Mouse (Mus musculus) megakaryocyte, adult 5-6 weeks (primary cell): ENCODE measurements around the gene Jarid2. TPM values are rescaled to one million over a fixed set of nuclear protein-coding genes. Genes with fewer than 3 reads are reported as not detected.

Source experiments
- ATAC-seq: 2 replicates; pipeline ENCODE4 v1.8.0; 2016; ENCODE audit warnings: mild to moderate bottlenecking, inconsistent platforms; ENCODE audit not compliant: poor library complexity, severe bottlenecking
- total RNA-seq, 2 experiments: library from RNA; stranded (forward) in 1 of 2; stranded (reverse) in 1 of 2; fragments of 153-499, 151-499 nt in 1 of 2; fragments of 221-1000, 200-1000 nt in 1 of 2; gene quantifications; 2 replicates each; pipeline versions ENCODE4 v1.2.3 to v1.2.4; 2015 to 2017

Jarid2 gene
- total RNA-seq, 2 experiments from 2014 or later = 49.1 to 59.8 TPM

DNA sequence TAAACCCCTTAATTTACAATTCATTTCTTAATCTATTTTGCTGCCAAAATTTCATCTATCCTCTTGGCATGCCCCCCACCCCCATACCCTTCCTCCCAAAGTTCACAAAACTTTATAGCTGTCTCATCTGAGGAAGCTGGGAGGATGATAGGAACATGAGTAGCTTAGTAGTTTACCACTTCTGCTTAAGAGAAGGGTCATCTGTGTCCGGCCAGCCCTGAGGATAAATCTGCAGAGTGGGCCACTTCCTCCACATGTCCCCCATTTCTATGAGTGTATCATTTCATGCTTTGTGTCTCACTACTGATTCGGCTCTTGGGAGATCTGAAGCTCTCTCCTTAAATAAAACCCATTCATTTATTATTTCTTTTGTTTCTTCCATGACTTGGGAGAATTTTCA lies 102.8 kb downstream of the Jarid2 start:
- ATAC-seq = no peak

DNA sequence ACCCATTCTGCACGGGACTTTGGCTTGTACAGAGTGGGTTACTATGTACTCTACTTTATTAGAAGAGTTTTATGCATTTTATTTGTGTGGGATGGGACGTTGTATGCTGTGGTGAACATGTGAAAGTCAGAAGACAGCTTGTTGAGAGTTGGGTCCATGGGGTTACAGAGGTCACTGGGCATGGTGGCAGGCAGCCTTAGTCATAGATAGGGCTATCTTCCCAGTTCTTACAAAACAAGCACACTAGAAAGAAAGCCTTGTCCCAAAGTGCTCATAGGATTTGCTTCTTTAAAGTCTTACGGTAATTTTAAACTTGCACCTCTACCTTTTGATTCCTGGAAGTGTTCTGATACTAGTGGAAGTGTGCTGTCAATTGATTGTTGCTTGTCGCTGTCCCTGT lies 103.6 kb downstream of the Jarid2 start:
- ATAC-seq = no peak

DNA sequence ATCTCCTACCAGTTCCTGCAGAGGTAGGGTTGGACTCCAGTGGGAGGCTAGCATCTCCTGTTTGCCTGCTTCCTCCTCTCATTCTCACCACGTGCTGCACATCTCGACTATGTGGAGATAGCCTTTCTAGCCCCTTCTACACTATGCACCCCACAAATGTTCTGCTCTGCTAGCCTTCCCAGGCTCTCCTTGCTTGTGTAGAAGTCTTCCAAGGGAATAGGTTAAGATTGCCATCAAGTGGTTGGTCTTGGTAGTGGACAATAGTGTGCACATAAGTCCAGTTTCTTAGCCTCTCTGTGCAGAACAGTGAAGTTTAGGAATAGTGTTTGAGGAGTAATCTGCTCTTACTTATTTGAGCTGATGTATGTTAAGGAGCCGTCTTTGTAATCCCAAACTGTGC lies 104.1 kb downstream of the Jarid2 start:
- ATAC-seq = no peak

DNA sequence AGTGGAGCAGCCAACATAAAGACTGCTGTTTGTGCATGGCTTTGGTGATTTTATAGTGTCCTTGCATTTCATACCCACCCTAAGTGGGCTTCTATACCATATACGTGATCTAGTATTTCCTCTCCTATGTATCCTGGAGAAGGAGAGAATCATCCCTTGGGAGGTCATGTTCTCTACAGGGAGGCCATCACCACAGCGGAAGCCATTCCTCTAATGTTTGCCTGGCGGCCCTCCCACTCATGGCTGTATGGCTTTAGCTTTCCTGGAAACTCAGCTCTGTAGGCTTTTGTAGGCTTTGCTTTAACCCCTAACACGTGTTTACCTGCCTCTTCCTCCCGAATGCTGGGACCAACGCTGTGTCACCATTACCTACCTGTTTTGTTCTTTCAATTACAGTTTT lies 108.2 kb downstream of the Jarid2 start:
- no peak for ATAC-seq

DNA sequence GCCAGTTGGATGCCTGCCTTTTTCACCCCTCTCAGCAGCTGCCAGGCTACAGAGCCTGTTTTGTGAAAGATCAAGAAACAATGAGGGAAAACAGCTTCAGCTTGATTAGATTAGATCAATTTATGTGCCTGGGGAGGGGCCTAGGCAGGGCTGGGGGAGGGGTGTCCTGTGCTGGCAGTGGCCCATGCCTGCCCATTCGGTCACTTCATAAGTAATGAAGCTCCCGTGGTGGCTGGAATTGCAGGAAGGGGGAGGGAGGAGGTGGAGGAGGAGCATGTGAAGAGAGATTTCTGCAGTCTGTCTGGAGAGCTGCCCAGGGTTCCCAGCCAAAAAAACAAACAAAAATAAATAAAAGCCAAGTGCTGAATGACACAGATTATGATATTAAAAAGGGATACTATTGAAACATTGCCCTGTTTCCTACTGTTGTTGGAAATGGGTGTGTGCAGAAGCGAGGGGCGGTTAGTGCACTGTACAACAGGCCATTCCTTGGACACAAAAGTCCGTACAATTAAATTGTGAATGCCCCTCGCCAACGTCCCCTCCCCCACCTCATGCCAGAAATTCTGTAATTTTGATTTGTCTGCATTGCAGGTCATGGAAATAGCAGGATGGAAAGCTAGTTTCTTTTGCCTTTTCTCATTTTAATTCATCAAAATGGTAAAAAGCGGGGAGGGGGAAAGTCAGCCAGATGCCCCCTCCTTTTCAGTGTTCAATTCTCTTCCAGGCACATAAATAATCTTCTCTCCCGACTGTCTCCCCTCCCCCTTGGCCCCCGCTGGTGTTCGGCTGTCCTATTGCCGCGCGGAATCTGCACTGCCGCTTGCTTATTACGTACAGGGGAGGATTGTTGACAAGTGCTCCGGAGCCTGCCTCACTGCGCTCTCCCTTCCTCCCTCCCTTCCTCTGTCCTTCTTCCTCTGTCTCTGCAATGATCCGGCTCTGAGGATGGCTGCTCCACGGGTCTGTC lies 110.9 kb downstream of the Jarid2 start:
- no peak for ATAC-seq

DNA sequence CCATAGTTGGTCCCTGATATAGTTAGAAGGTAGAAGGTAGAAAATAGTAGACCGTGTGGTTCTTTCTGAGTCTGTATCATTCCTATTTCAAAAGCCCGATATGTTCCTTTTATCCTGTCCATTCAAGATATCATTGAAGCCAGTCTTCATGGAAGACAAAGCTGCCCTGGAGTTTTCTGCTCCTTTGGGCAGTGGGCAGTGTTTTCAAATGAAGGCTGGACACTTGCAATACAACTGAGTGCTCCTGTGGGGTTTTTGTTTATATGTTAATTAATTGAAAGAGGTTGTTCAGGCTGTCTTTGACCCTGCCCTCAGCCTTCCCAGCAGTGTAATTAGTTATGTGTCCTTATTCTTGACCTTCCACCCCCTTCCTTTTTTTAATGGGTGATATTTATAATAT lies 122.2 kb downstream of the Jarid2 start:
- no peak for ATAC-seq

DNA sequence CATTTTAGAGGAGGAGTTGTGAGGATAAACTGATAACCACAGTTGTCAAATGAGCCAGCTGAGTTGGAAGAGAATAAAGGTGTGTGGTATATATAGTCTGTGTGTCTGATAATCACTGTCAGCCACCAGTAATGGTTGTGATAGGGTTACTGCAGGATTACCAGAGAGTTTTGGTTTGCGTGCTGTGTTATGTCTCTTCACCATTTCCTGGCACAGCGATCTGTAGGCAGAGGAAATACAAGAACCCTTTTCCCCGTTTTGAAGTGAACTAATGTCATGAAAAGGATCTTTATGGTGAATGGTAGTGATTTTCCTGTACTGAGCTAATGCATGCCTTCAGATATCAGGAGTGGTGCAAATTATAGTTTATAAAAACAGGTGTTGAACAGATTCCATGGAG lies 122.8 kb downstream of the Jarid2 start:
- ATAC-seq = no peak

DNA sequence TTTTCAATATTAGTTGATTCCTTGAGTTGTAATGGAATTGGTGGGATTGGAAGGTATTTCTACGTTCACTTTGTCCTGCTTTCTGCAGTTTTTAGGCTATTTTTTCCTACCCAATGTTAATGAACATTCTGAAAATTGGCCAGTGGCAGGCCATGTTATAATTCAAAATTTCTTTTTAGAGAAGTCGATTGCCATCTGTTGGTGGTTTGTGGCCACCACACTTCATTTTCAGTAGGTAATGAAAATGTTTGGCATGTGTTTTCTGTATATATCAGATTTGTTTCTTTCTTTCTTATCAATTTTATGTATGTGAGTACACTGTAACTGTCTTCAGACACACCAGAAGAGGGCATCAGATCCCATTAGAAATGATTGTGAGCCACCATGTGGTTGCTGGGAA lies 136.3 kb downstream of the Jarid2 start:
- ATAC-seq = no peak

DNA sequence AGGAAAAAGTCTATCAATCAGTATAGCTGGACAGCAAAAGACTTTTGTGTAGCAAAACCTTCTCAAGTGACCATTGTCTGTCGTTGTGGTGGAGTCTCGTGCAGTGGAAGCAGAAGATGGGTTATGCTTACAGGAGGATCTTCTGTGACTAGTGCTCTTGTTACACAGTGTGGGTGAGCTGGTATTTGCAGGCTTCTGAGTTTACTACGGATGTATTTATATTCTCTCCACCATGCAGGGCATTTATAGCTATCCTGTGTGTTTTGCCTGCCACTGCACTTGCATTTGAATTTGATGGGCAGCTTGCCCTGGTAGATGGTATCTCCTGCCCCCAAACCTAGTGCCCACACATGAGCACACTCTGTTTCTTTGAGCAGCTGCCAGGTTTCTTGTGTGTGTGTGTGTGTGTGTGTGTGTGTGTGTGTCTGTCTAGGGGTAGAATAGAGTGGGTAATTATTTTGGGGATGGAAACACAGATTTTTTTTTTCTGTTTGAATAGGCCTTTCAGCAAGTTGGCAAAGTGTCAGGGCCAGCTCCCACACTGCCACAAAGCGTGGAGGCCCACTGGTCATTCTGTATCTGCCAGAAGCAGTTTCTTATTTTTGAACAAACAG lies 138.9 kb downstream of the Jarid2 start:
- no peak for ATAC-seq

DNA sequence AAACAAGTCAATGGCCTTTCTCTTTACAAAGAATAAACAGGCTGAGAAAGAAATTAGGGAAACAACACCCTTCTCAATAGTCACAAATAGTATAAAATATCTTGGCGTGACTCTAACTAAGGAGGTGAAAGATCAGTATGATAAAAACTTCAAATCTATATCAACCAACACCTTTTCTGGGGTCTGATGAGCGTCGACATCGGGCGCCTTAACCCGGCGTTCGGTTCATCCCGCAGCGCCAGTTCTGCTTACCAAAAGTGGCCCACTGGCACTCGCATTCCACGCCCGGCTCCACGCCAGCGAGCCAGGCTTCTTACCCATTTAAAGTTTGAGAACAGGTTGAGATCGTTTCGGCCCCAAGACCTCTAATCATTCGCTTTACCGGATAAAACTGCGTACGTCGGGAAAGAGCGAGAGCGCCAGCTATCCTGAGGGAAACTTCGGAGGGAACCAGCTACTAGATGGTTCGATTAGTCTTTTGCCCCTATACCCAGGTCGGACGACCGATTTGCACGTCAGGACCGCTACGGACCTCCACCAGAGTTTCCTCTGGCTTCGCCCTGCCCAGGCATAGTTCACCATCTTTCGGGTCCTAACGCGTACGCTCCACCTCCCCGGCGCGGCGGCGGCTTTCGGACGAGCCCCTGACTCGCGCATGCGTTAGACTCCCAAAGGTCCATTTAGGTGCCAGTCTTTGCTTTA lies 140.3 kb downstream of the Jarid2 start:
- ATAC-seq = peak; percentile 76

DNA sequence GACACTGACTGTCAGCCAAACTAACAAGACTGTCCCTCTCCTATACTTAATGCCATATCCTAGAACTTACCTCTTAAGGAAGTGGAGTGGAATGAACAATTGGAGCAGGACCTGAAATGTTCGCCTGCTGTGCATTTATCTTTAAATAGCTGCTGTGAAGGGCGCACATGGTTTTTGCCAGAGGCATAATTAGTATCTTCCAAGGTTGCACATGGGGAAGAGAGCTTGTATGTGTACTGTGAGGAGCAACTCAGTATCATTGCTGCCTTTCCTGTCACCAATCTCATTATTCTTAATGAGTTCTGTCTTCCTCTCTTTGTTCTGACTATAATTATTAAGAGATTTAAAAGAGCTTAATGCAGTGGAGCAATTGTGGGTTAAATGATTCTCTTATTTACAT lies 147.5 kb downstream of the Jarid2 start:
- ATAC-seq = no peak

DNA sequence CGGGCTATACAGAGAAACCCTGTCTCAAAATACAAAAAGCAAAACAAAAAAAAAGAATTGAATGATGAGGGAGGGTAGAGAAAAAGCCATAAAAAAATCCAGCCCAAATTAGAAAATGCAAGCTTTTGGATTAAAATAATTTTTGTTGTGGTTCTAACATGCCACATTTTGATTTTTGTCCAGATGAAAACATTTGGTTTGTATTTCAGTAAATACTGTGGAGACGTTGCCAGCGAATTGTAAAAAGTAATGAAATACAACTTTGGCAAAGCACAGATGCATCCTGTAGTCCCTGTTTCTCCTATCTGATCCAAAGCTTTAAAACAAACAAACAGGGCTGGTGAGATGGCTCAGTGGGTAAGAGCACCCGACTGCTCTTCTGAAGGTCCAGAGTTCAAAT lies 151.7 kb downstream of the Jarid2 start:
- ATAC-seq = no peak

DNA sequence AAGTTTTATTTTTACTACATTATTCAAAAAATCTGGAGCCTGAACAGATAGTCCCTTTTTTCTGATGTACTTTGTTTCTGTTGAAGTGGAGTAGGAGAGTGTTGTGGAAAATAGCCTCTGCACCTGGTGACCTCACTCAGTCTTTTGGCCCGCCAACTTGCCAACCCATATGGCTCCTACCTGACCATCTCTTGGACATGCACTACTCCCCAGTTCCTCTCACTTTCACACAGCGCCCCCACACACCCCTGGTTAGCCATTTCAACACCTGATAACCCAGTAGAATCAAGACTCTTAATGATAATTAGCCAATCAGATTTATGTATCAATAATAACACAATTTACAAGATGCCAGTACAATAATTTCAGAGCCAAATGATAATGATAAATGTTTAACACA lies 156.9 kb downstream of the Jarid2 start:
- no peak for ATAC-seq

DNA sequence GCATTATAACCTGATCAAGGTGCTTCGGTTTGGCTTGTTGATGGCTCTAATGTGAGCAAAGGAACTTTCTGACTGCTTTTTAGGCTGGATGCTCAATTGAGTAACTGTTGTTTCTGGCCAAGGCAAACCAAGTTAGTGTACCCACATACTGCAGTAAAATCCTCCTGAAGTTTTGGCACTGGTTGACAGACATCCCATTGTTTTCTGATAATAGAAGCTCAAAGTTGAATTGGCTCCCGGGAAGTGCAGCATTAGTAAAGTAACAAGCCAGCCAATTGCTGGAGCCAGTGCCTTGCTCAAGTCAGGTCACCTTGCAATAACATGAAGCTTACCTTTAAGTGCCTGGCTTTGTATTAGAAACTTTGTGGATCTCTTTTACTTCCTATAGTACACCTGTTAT lies 161.3 kb downstream of the Jarid2 start:
- ATAC-seq = no peak

DNA sequence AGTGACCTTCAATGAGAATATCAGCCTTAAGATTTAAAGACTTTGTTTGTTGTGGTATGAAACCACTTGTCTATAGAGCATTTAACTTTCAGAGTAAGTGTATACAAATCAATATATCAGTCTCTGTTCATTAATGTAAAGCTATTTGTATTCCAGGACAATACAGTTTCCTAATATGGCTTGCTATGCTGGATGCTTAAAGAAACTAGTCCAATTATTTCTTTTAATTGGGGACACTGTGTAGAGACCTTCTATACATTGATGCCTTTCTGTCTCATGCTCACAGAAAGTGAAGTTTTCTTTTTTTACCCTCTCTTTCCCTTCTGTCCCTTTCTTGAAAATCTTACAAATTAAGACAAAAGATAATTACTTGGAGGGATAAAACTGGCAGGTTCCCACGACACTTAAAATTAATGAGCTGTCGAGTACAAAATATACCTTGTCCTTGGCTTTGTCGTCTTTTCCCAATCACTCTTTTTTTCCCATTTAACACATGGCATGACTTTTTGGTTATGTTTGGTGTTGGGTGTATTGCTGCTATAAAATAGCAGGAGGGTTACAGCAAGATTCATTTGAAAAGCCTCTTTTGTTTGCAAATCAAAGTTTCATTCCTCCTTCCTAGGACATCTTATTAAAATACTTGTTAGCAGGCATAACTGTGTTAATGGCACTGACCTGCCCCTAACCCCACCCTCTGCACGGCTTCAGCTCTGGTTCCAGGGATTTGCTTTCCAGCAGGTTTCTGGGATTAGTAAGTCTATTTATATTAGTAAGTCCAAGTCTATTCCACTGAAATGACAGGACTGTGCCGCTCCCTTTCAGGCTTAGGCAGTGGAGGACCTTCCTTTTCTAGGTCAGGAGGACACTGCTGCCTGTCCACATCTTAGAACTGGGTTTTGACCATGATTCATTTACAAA lies 162.8 kb downstream of the Jarid2 start:
- ATAC-seq = no peak

DNA sequence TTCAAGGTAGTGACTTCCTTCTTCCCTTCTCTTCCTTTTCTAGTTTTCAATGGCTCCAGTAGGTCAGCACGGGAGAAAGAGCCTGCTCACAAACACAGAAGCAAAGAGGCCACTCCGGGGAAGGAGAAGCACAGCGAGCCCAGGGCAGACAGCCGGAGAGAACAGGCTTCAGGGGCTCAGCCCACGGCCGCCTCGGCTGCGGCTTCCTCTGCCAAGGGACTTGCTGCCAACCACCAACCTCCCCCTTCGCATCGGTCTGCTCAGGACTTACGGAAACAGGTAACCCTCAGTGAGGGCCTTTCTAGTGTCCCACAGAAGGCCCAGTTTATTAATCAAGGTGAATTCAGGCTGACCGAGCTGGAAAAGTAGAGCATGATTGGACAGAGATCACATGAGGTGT lies 166.9 kb downstream of the Jarid2 start:
- no peak for ATAC-seq

DNA sequence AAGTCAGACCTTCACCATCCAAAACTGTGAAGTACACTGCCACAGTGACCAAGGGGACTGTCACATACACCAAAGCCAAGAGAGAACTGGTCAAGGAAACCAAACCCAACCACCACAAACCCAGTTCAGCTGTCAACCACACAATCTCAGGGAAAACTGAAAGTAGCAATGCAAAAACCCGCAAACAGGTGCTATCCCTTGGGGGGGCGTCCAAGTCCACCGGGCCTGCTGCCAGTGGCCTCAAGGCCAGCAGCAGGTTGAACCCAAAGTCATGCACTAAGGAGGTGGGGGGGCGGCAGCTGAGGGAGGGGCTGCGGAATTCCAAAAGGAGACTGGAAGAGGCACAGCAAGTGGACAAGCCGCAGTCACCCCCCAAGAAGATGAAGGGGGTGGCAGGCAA lies 173.0 kb downstream of the Jarid2 start:
- no peak for ATAC-seq

DNA sequence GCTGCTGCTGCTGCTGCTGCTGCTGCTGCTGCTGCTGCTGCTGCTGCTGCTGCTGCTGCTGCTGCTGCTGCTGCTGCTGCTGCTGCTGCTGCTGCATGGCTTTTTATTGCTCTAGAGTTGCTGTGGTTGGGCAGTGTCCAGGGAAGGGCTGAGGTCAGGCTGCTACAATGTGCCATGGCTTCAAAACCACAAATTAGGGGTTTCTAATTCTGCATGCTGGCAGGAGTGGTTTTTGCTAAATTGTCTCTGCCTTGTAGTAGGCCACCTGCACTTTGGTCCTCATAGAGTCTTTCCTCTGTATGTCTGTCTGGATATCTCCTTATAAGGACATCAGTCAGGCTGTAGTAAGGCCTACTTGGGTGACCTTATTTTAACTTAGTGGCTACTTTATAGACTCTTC lies 174.1 kb downstream of the Jarid2 start:
- no peak for ATAC-seq

DNA sequence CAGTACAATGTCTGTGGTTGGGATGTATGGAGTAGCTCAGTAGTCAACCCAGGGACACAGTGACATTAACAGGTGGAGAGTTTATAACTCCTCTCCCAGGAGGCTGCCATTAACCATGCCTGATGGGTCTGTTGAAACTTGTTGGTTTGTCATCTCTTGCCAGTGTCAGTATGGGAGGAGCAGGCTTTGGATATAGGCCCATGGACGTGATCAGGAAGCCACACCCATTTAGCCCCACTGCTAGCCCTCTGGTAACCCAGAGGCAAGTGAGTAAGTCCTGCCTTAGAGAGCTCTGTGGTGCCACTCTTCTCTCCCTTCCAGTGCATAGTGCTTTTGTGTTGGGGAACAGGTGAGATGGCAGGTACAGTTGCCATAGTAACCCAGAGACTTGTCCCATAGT lies 175.0 kb downstream of the Jarid2 start:
- ATAC-seq = no peak

DNA sequence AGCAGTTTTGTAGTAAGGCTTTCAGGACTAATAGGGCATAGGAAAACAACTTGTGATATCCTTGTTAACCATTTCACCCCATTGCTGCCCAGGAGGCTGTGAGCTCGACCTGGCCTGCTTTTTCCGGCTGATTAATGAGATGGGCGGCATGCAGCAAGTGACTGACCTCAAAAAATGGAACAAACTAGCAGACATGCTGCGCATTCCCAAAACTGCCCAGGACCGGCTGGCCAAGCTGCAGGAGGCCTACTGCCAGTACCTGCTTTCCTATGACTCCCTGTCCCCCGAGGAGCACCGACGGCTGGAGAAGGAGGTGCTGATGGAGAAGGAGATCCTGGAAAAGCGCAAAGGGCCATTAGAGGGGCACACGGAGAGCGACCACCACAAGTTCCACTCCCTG lies 176.9 kb downstream of the Jarid2 start:
- ATAC-seq = no peak

DNA sequence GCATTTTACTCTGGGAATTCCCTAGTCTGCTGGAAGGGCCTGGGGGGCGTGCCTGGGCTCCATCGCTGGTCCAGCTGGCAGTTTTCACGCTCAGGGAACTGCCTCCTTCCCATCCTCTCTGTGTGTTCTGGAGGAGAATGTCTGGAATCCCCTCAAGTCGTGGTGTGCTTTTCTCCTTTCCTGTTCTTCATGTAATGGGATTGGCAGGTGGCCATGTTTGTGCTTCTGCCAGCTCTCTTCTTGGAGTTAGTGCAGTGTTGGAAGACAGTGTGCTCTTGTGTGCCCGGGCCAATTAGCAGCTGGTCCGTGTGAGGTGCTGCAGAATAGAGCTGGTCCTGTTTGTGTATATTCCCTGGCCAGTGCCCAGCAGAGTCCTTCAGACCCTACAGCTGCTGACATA lies 178.4 kb downstream of the Jarid2 start:
- ATAC-seq = no peak
